Mouse (Mus musculus): ENCODE measurements at regions not wholly inside any gene's neighbourhood (a gene's known extent, or its start where the extent isn't known, plus 50 kb on each side); places are given as distances from the start of the nearest gene placed in this dataset.

DNA sequence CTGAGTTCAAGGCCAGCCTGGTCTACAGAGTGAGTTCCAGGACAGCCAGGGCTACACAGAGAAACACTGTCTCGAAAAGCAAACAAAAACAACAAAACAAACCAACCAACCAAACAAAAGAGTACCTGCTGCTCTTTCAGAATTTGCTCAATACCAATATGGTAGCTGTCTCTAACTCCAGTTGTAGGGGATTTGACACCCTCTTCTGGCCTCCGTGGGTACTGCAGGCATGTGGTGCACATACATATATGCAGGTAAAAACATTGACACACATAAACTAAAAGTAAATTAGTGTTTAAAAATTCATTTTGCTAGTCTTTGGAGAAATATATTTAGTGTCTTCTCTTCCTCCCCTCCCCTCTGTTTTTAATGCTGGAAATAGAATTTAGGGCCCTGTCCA lies 145.8 kb downstream of the Dusp6 start:
- TF ChIP-seq CTCF (IDR thresholded peaks at IDR 0.05; ENCODE audit: extremely low read depth, insufficient read depth, low read length): 0 out of 2 replicates have a peak, but pooled peaks have one; percentile 2
- TF ChIP-seq POLR2A (IDR thresholded peaks at IDR 0.05; ENCODE audit: extremely low read depth, insufficient read depth, low read length): no peak

Measured in cortical plate, adult 2 months (tissue).